Mouse (Mus musculus) lung, adult 2 months (tissue): ENCODE results near the gene Rps15. TPM values are rescaled to one million over a fixed set of nuclear protein-coding genes. Genes with fewer than 3 reads are reported as not detected.
A peak's percentile ranks its signal among the peaks of the same experiment; 100 is the strongest.

Source experiments
- DNase-seq: peaks from one replicate; pipeline ENCODE4 v3.0.0; 2022
- H3K4me1 ChIP-seq: fragments of 200-500 bp; 2 replicates; pipeline ENCODE4 v1.6.1; 2011; ENCODE audit warnings: low read length; ENCODE audit not compliant: control insufficient read depth, insufficient read depth
- H3K4me3 ChIP-seq: fragments of 200-500 bp; replicated peaks from 2 replicates; pipeline ENCODE3; 2011; ENCODE audit warnings: low read depth, mild to moderate bottlenecking, control low read depth, low read length; ENCODE audit errors: extremely low read depth
- CTCF ChIP-seq: fragments of 200-500 bp; IDR thresholded peaks from 2 replicates; pipeline ENCODE4 v1.5.1; 2011; ENCODE audit warnings: mild to moderate bottlenecking, low read length, control low read depth; ENCODE audit not compliant: insufficient read depth
- POLR2A ChIP-seq: fragments of 200-500 bp; IDR thresholded peaks from 2 replicates; pipeline ENCODE4 v1.6.1; 2011; ENCODE audit warnings: low read depth, mild to moderate bottlenecking, control low read depth, low read length, borderline replicate concordance; ENCODE audit errors: extremely low read depth
- WGBS: fragments of 180-500 bp; shearing (Covaris S2); methylation state at CpG from one replicate; pipeline ENCODE4 v1.1.7; 2018; 5-methylcytosine and 5-hydroxymethylcytosine counted together
- polyA plus RNA-seq: library from polyadenylated mRNA; depleted of rRNA; stranded (reverse); fragments of >200 nt; gene quantifications from 2 replicates; pipeline ENCODE4 v1.2.3, GENCODE M21; 2012

Rps15 gene
- polyA plus RNA-seq, 1 experiment = 1,318 TPM

GRCm38 (mm10) chr10:80259861-80260641, 32.2 kb upstream of the Rps15 start:
- Histone ChIP-seq H3K4me1 (peaks cover 7% of the 10 kb centered on the region; the same call in 1 of the 2 replicates), H3K4me3 (peak overlapping the region; percentile 61)
- WGBS = 11% methylated on average over 19 of the region's 19 CpGs
- DNase-seq = no peak
- TF ChIP-seq CTCF = no peak
- no peak for TF ChIP-seq POLR2A

- DNase-seq = peak; percentile 98
- under 1% methylated on average over 49 of the region's 49 CpGs for WGBS
- peak within 1 kb of the TSS; percentile 76 for H3K4me3 ChIP-seq
- H3K4me1 ChIP-seq = peaks cover 7% of the 10 kb centered on the region; the same call in 1 of the 2 replicates
- no peak for TF ChIP-seq CTCF
- TF ChIP-seq POLR2A = peak; percentile 86; the same call in 1 of the 2 replicates
Observed at GRCm38 (mm10) chr10:80260642-80261584, 31.3 kb upstream of the Rps15 start, which contains the start of the genes Gamt and Dazap1. TSS of gene Gamt (minus strand) at chr10:80261012. TSS of gene Dazap1 (plus strand) at chr10:80261486.

GRCm38 (mm10) chr10:80261585-80261968, 30.7 kb upstream of the Rps15 start:
- H3K4me1 ChIP-seq = peaks cover 7% of the 10 kb centered on the region
- under 1% methylated on average over 14 of the region's 14 CpGs for WGBS
- DNase-seq = peak; percentile 97
- TF ChIP-seq CTCF (no peak), POLR2A (peak; percentile 64; the same call in 1 of the 2 replicates)
- H3K4me3 ChIP-seq = peak overlapping the region; percentile 76

GRCm38 (mm10) chr10:80262169-80262568, 30.1 kb upstream of the Rps15 start:
- 73% methylated on average over 12 of the region's 12 CpGs for WGBS
- H3K4me1 ChIP-seq = peaks cover 7% of the 10 kb centered on the region
- no peak for DNase-seq
- no peak for TF ChIP-seq CTCF
- no peak for TF ChIP-seq POLR2A
- no peak overlapping the region for H3K4me3 ChIP-seq

- peaks cover 10% of the 10 kb centered on the region for H3K4me1 ChIP-seq
- WGBS = 88% methylated on average over 10 of the region's 10 CpGs
- TF ChIP-seq POLR2A = no peak
- TF ChIP-seq CTCF = no peak
- no peak overlapping the region for H3K4me3 ChIP-seq
- no peak for DNase-seq
Observed at GRCm38 (mm10) chr10:80262776-80263365, 29.4 kb upstream of the Rps15 start.

GRCm38 (mm10) chr10:80264341-80265148, 27.7 kb upstream of the Rps15 start:
- Histone ChIP-seq H3K4me1 (peaks cover 12% of the 10 kb centered on the region), H3K4me3 (peak overlapping the region; percentile 76)
- 1% methylated on average over 80 of the region's 81 CpGs for WGBS
- no peak for TF ChIP-seq CTCF
- TF ChIP-seq POLR2A = peak; percentile 67
- DNase-seq = peak; percentile 95

GRCm38 (mm10) chr10:80265149-80265486, 27.1 kb upstream of the Rps15 start:
- TF ChIP-seq POLR2A = no peak
- no peak for TF ChIP-seq CTCF
- Histone ChIP-seq H3K4me1 (peaks cover 11% of the 10 kb centered on the region), H3K4me3 (peak overlapping the region; percentile 76)
- WGBS = under 1% methylated on average over 18 of the region's 18 CpGs
- no peak for DNase-seq

- peaks cover 19% of the 10 kb centered on the region for H3K4me1 ChIP-seq
- H3K4me3 ChIP-seq = no peak overlapping the region
- DNase-seq = no peak
- 82% methylated on average over 2 of the region's 2 CpGs for WGBS
- TF ChIP-seq CTCF (no peak), POLR2A (no peak)
Observed at GRCm38 (mm10) chr10:80270099-80270498, 22.2 kb upstream of the Rps15 start.

- WGBS = 49% methylated on average over 6 of the region's 6 CpGs
- TF ChIP-seq POLR2A = no peak
- no peak for TF ChIP-seq CTCF
- H3K4me1 ChIP-seq = peaks cover 19% of the 10 kb centered on the region
- DNase-seq = no peak
- H3K4me3 ChIP-seq = no peak overlapping the region
Observed at GRCm38 (mm10) chr10:80270734-80271181, 21.5 kb upstream of the Rps15 start.
